In the genomic region with DNA sequence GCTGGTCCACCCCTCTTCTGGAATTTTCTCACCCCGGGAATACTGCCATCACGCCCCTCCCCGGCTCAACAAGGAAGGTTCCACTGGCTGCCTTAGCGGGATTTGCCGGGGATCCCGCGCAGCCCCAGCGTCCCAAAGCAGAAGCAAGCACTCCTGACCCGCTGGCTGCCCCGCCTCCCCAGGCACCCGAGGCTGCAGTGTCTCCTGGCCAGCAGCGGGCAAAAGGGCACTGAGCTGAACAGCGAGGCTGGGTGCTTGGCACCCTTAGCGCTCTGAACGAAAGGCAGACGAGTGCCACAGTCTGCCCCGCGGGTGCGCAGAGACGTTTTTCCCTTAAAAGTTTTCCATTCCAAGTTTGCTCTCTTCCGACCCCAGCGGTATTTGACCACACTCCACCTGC, we compare ENCODE assay signal across 8 mouse cellular contexts. TPM values are rescaled to one million over a fixed set of nuclear protein-coding genes. Genes with fewer than 3 reads are reported as not detected.
A peak's percentile ranks its signal among the peaks of the same experiment; 100 is the strongest.
DNase-seq lines count a peak whose midpoint lies in the region; ATAC-seq and TF ChIP-seq lines count a peak whose summit lies in the region.

No protein-coding gene starts in this region.

- 0 out of 2 replicates have a peak overlapping the region, but pooled peaks have one; percentile 57 for H3K9ac ChIP-seq in forebrain, postnatal 0 days
- H3K9ac ChIP-seq in hindbrain, embryonic 14.5 days, result peak overlapping the region; percentile 71
- peak overlapping the region; percentile 28; the same call in 1 of the 2 replicates for H3K9ac ChIP-seq in limb, embryonic 15.5 days
- peak overlapping the region; percentile 73 for H3K9ac ChIP-seq in midbrain, embryonic 13.5 days (replicated peaks)

- DNase-seq in B cell, adult 2 months, result peak; percentile 45 to 46
- DNase-seq in ZHBTc4 (ENCODE audit: low read depth, low spot score) (peak; percentile 70), MN1 (ENCODE audit: low spot score) (no peak)
- no peak for DNase-seq in forebrain, postnatal 0 days
- DNase-seq in hindbrain, embryonic 14.5 days (ENCODE audit: low spot score), result no peak
- DNase-seq in left cerebral cortex, postnatal 4 days, result no peak

- intact Hi-C loops in left cerebral cortex, postnatal 4 days (cut with DNase I), result loop anchor here (10.0 kb wide), 1 partner anchor 229 kb away; no protein-coding TSS in a partner anchor

- H3K27me3 ChIP-seq in forebrain, postnatal 0 days (ENCODE audit: insufficient read depth, low read length), result peaks cover 13% of the 10 kb centered on the region
- H3K27me3 ChIP-seq in hindbrain, embryonic 14.5 days (ENCODE audit: control insufficient read depth, insufficient read depth, low read length), result 0 out of 2 replicates have a peak, but pooled peaks cover 3% of the 10 kb centered on the region
- peaks cover 60% of the 10 kb centered on the region for H3K27me3 ChIP-seq in limb, embryonic 15.5 days
- peaks cover 32% of the 10 kb centered on the region for H3K27me3 ChIP-seq in midbrain, embryonic 13.5 days

- peak overlapping the region; percentile 51 for H3K4me3 ChIP-seq in forebrain, postnatal 0 days (ENCODE audit: low read depth, low read length)
- peak overlapping the region; percentile 57 for H3K4me3 ChIP-seq in hindbrain, embryonic 14.5 days (replicated peaks; ENCODE audit: low read length)
- peak overlapping the region; percentile 51 for H3K4me3 ChIP-seq in limb, embryonic 15.5 days
- peak overlapping the region; percentile 59 for H3K4me3 ChIP-seq in midbrain, embryonic 13.5 days (replicated peaks)

- no peak for ATAC-seq in forebrain, postnatal 0 days
- no peak for ATAC-seq in hindbrain, embryonic 14.5 days (ENCODE audit: low FRiP score)
- no peak for ATAC-seq in limb, embryonic 15.5 days (ENCODE audit: insufficient number of reproducible peaks, low FRiP score, low TSS enrichment, low read depth)
- no peak for ATAC-seq in midbrain, embryonic 13.5 days

- 0 out of 2 replicates have a peak, but pooled peaks have one; percentile 0 for TF ChIP-seq CTCF in forebrain, postnatal 0 days (IDR thresholded peaks at IDR 0.05; ENCODE audit: low read depth)

- 0 out of 2 replicates have a peak, but pooled peaks cover 3% of the 10 kb centered on the region for H3K4me1 ChIP-seq in forebrain, postnatal 0 days (ENCODE audit: insufficient read depth)
- peaks cover 65% of the 10 kb centered on the region for H3K4me1 ChIP-seq in hindbrain, embryonic 14.5 days (replicated peaks; ENCODE audit: control insufficient read depth, insufficient read depth, low read length)
- peaks cover 56% of the 10 kb centered on the region for H3K4me1 ChIP-seq in limb, embryonic 15.5 days
- H3K4me1 ChIP-seq in midbrain, embryonic 13.5 days (replicated peaks), result peaks cover 65% of the 10 kb centered on the region

- no peak overlapping the region for H3K27ac ChIP-seq in forebrain, postnatal 0 days (ENCODE audit: low read depth, low read length)
- peak overlapping the region; percentile 49; the same call in 1 of the 2 replicates for H3K27ac ChIP-seq in hindbrain, embryonic 14.5 days
- H3K27ac ChIP-seq in limb, embryonic 15.5 days, result no peak overlapping the region
- no peak overlapping the region for H3K27ac ChIP-seq in midbrain, embryonic 13.5 days

- no peaks in the 10 kb centered on the region for H3K9me3 ChIP-seq in forebrain, postnatal 0 days (ENCODE audit: low read length)
- no peaks in the 10 kb centered on the region for H3K9me3 ChIP-seq in hindbrain, embryonic 14.5 days (ENCODE audit: control insufficient read depth, low read length)
- H3K9me3 ChIP-seq in limb, embryonic 15.5 days, result no peaks in the 10 kb centered on the region
- H3K9me3 ChIP-seq in midbrain, embryonic 13.5 days, result no peaks in the 10 kb centered on the region

- no peaks in the 10 kb centered on the region for H3K36me3 ChIP-seq in forebrain, postnatal 0 days (ENCODE audit: insufficient read depth)
- H3K36me3 ChIP-seq in hindbrain, embryonic 14.5 days (replicated peaks; ENCODE audit: control insufficient read depth, insufficient read depth), result no peaks in the 10 kb centered on the region
- H3K36me3 ChIP-seq in limb, embryonic 15.5 days, result no peaks in the 10 kb centered on the region
- H3K36me3 ChIP-seq in midbrain, embryonic 13.5 days, result no peaks in the 10 kb centered on the region

- 5% methylated on average over 22 of the region's 22 CpGs for WGBS in forebrain, postnatal 0 days
- under 1% methylated on average over 22 of the region's 22 CpGs for WGBS in hindbrain, embryonic 14.5 days
- 1% methylated on average over 22 of the region's 22 CpGs for WGBS in limb, embryonic 15.5 days
- 1% methylated on average over 22 of the region's 22 CpGs for WGBS in midbrain, embryonic 13.5 days

- H3K4me2 ChIP-seq in forebrain, postnatal 0 days (ENCODE audit: low read depth), result peak overlapping the region; percentile 94
- H3K4me2 ChIP-seq in hindbrain, embryonic 14.5 days (replicated peaks), result peak overlapping the region; percentile 99
- H3K4me2 ChIP-seq in limb, embryonic 15.5 days, result peak overlapping the region; percentile 97
- H3K4me2 ChIP-seq in midbrain, embryonic 13.5 days (replicated peaks), result peak overlapping the region; percentile 90

RNA-seq across cellular contexts. Expression of a gene that starts 2.1 kb away (rescaled TPM):
- 28.5 and 48.9 TPM in 2 replicates for total RNA-seq in forebrain, postnatal 0 days (2014; rRNA removed)
- polyA plus RNA-seq in forebrain, postnatal 0 days (2015; fragmentation: Nextera tagmentation; extraction: Ambion mirVana), result 16.1 and 23.5 TPM in 2 replicates
- 46.0 and 48.5 TPM in 2 replicates for polyA plus RNA-seq in hindbrain, embryonic 14.5 days (2014; fragmentation: Nextera tagmentation; extraction: Ambion mirVana)
- 16.7 and 18.3 TPM in 2 replicates for polyA plus RNA-seq in limb, embryonic 15.5 days (2015; fragmentation: Nextera tagmentation; extraction: Ambion mirVana)
- polyA plus RNA-seq in midbrain, embryonic 13.5 days (2015; fragmentation: Nextera tagmentation; extraction: Ambion mirVana), result 42.5 and 47.9 TPM in 2 replicates
- 10 to 100 TPM; 13.9 to 24.5 TPM for total RNA-seq in left cerebral cortex, postnatal 4 days (2021)

RNA-seq across cellular contexts. Expression of a gene that starts 58.2 kb away (rescaled TPM):
- not detected in 2 replicates for total RNA-seq in forebrain, postnatal 0 days (2014; rRNA removed)
- not detected in 2 replicates for polyA plus RNA-seq in forebrain, postnatal 0 days (2015; fragmentation: Nextera tagmentation; extraction: Ambion mirVana)
- polyA plus RNA-seq in hindbrain, embryonic 14.5 days (2014; fragmentation: Nextera tagmentation; extraction: Ambion mirVana), result not detected in 2 replicates
- not detected in 2 replicates for polyA plus RNA-seq in limb, embryonic 15.5 days (2015; fragmentation: Nextera tagmentation; extraction: Ambion mirVana)
- not detected in 2 replicates for polyA plus RNA-seq in midbrain, embryonic 13.5 days (2015; fragmentation: Nextera tagmentation; extraction: Ambion mirVana)
- not detected for total RNA-seq in left cerebral cortex, postnatal 4 days (2021)

Comparison
In these comparisons a context has a peak if more than half of its experiments do, and no peak if none do; other contexts are left out.
1. DNase-seq: peak in B cell, adult 2 months (2 of 2) and ZHBTc4 (single experiment); none in forebrain, postnatal 0 days (single experiment), hindbrain, embryonic 14.5 days (single experiment), MN1 (single experiment) and left cerebral cortex, postnatal 4 days (single experiment).
2. Peak in every context shown above with its lines, with median percentiles within 50 percentile points of each other: H3K4me2 ChIP-seq, H3K4me3 ChIP-seq and H3K9ac ChIP-seq.